Mouse (Mus musculus) CH12.LX (cell line): ENCODE data around the gene Abcf2.

Experiments used
- CTCF ChIP-seq, 2 experiments: IDR thresholded peaks in 1 of 2; conservative IDR thresholded peaks in 1 of 2; 2 replicates each; pipeline ENCODE4 v1.5.1; 2011 to 2012; ENCODE audit warnings: low read depth in 2 of 2, low read length in 2 of 2, improper control_type of control experiment in 1 of 2, inconsistent platforms in 1 of 2, mild to moderate bottlenecking in 1 of 2, moderate library complexity in 1 of 2
- ELF1 ChIP-seq: IDR thresholded peaks from 2 replicates; pipeline ENCODE4 v1.6.1; 2014; ENCODE audit warnings: low read depth, mild to moderate bottlenecking, inconsistent platforms, low read length, improper control_type of control experiment
- MAX ChIP-seq: IDR thresholded peaks from 2 replicates; pipeline ENCODE4 v1.6.1; 2011; ENCODE audit warnings: low read length, improper control_type of control experiment
- MYC ChIP-seq: IDR thresholded peaks from 2 replicates; pipeline ENCODE4 v1.6.1; 2011; ENCODE audit warnings: low read depth, mild to moderate bottlenecking, improper control_type of control experiment, low read length
- POLR2A ChIP-seq: IDR thresholded peaks from 2 replicates; pipeline ENCODE4 v1.6.1; 2011; ENCODE audit warnings: low read depth, mild to moderate bottlenecking, improper control_type of control experiment, low read length
- RAD21 ChIP-seq: IDR thresholded peaks from 2 replicates; pipeline ENCODE4 v1.6.1; 2011; ENCODE audit warnings: low read depth, mild to moderate bottlenecking, low read length, improper control_type of control experiment, moderate library complexity

- TF ChIP-seq CTCF (conservative IDR thresholded peaks at IDR 0.05 in 1 of 2, IDR thresholded peaks at IDR 0.05 in 1 of 2; ENCODE audit: low read depth in 2 of 2, low read length in 2 of 2) (no peak), POLR2A (no peak), MYC (no peak), MAX (no peak), RAD21 (no peak), ELF1 (no peak)
Measured at GRCm38 (mm10) chr5:24533391-24533790, 43.9 kb downstream of the Abcf2 start.
